Mouse (Mus musculus) CH12.LX (cell line): ENCODE measurements around the gene Aldh5a1. TPM values are rescaled to one million over a fixed set of nuclear protein-coding genes. Genes with fewer than 3 reads are reported as not detected.

ENCODE experiments used
- DNase-seq: peaks from one replicate; pipeline ENCODE4 v3.0.0-alpha.2; 2013; ENCODE audit errors: extremely low read depth
- H3K27ac ChIP-seq: 2 replicates; pipeline ENCODE4 v1.5.1; 2012; ENCODE audit warnings: low read depth, mild to moderate bottlenecking, control low read depth, moderate library complexity; ENCODE audit not compliant: insufficient read depth
- H3K27me3 ChIP-seq: replicated peaks from 2 replicates; pipeline ENCODE3; 2012; ENCODE audit warnings: inconsistent platforms
- H3K36me3 ChIP-seq, 2 experiments: replicated peaks in 1 of 2; 2 replicates each; pipeline versions ENCODE3 to v1.6.1; 2012; ENCODE audit warnings: inconsistent platforms in 1 of 2, low read length in 1 of 2, mild to moderate bottlenecking in 1 of 2, mixed read lengths in 1 of 2, moderate library complexity in 1 of 2; ENCODE audit not compliant: control insufficient read depth in 1 of 2, insufficient read depth in 1 of 2
- H3K4me1 ChIP-seq, 2 experiments: 2 replicates each; pipeline ENCODE4 v1.6.1; 2012; ENCODE audit warnings: inconsistent platforms in 1 of 2, moderate library complexity in 1 of 2; ENCODE audit not compliant: insufficient read depth in 2 of 2, control insufficient read depth in 1 of 2
- H3K4me2 ChIP-seq: 2 replicates; pipeline ENCODE4 v1.6.1; 2012; ENCODE audit warnings: low read depth, mild to moderate bottlenecking, control low read depth; ENCODE audit not compliant: poor library complexity, insufficient read depth, severe bottlenecking
- H3K4me3 ChIP-seq, 3 experiments: fragments of 150-350 bp in 1 of 3; sonication (generic) in 1 of 3; replicated peaks in 1 of 3; 2 replicates each; pipeline versions ENCODE3 to v1.5.1; 2011 to 2012; ENCODE audit warnings: low read depth in 2 of 3, low read length in 2 of 3, mild to moderate bottlenecking in 2 of 3, moderate library complexity in 2 of 3, control low read depth in 1 of 3, improper control_type of control experiment in 1 of 3, inconsistent platforms in 1 of 3, mixed read lengths in 1 of 3; ENCODE audit not compliant: poor library complexity in 1 of 3
- H3K79me2 ChIP-seq: replicated peaks from 2 replicates; pipeline ENCODE4 v1.6.1; 2012; ENCODE audit warnings: mild to moderate bottlenecking, moderate library complexity; ENCODE audit not compliant: control insufficient read depth, poor library complexity, insufficient read depth, severe bottlenecking; ENCODE audit errors: extremely low read depth
- H3K9ac ChIP-seq: 2 replicates; pipeline ENCODE4 v1.6.1; 2012; ENCODE audit warnings: low read depth, mild to moderate bottlenecking, control low read depth, moderate library complexity; ENCODE audit not compliant: insufficient read depth
- H3K9me3 ChIP-seq: replicated peaks from 2 replicates; pipeline ENCODE3; 2012; ENCODE audit warnings: low read length, inconsistent platforms, mixed read lengths
- E2F4 ChIP-seq: IDR thresholded peaks from 2 replicates; pipeline ENCODE4 v1.6.1; 2011; ENCODE audit warnings: low read depth, low read length, improper control_type of control experiment; ENCODE audit not compliant: insufficient replicate concordance
- ELF1 ChIP-seq: IDR thresholded peaks from 2 replicates; pipeline ENCODE4 v1.6.1; 2014; ENCODE audit warnings: low read depth, mild to moderate bottlenecking, inconsistent platforms, low read length, improper control_type of control experiment
- GABPA ChIP-seq: IDR thresholded peaks from 2 replicates; pipeline ENCODE4 v1.6.1; 2012; ENCODE audit warnings: low read depth, low read length, improper control_type of control experiment, inconsistent platforms; ENCODE audit not compliant: insufficient replicate concordance
- HCFC1 ChIP-seq: IDR thresholded peaks from 2 replicates; pipeline ENCODE4 v1.6.1; 2012; ENCODE audit warnings: low read depth, mild to moderate bottlenecking, inconsistent platforms, low read length, improper control_type of control experiment
- IRF4 ChIP-seq: IDR thresholded peaks from 2 replicates; pipeline ENCODE4 v1.6.1; 2014; ENCODE audit warnings: low read depth, mild to moderate bottlenecking, inconsistent platforms, low read length, improper control_type of control experiment
- JUN ChIP-seq: IDR thresholded peaks from 2 replicates; pipeline ENCODE4 v1.6.1; 2011; ENCODE audit warnings: low read depth, mild to moderate bottlenecking, low read length, improper control_type of control experiment, moderate library complexity; ENCODE audit not compliant: insufficient read depth
- KAT2A ChIP-seq: IDR thresholded peaks from 2 replicates; pipeline ENCODE4 v1.6.1; 2012; ENCODE audit warnings: low read length, improper control_type of control experiment, inconsistent platforms; ENCODE audit not compliant: insufficient replicate concordance
- PAX5 ChIP-seq: IDR thresholded peaks from 2 replicates; pipeline ENCODE4 v1.6.1; 2012; ENCODE audit warnings: low read length, inconsistent platforms, mixed read lengths
- RAD21 ChIP-seq: IDR thresholded peaks from 2 replicates; pipeline ENCODE4 v1.6.1; 2011; ENCODE audit warnings: low read depth, mild to moderate bottlenecking, low read length, improper control_type of control experiment, moderate library complexity
- SIN3A ChIP-seq: IDR thresholded peaks from 2 replicates; pipeline ENCODE4 v1.6.1; 2012; ENCODE audit warnings: low read length, improper control_type of control experiment, inconsistent platforms
- TBP ChIP-seq: conservative IDR thresholded peaks from 2 replicates; pipeline ENCODE4 v1.6.1; 2011; ENCODE audit warnings: low read depth, low read length, improper control_type of control experiment
- TCF12 ChIP-seq: IDR thresholded peaks from 2 replicates; pipeline ENCODE4 v1.6.1; 2014; ENCODE audit warnings: low read depth, mild to moderate bottlenecking, inconsistent platforms, low read length, improper control_type of control experiment
- UBTF ChIP-seq: IDR thresholded peaks from 2 replicates; pipeline ENCODE4 v1.6.1; 2012; ENCODE audit warnings: low read depth, mild to moderate bottlenecking, inconsistent platforms, low read length, improper control_type of control experiment, moderate library complexity
- USF2 ChIP-seq: conservative IDR thresholded peaks from 2 replicates; pipeline ENCODE4 v1.6.1; 2011; ENCODE audit warnings: low read depth, low read length, improper control_type of control experiment
- ZC3H11A ChIP-seq: IDR thresholded peaks from 2 replicates; pipeline ENCODE4 v1.6.1; 2012; ENCODE audit warnings: low read depth, mild to moderate bottlenecking, inconsistent platforms, low read length, improper control_type of control experiment
- dilution Hi-C: fragments of 300-500 bp; cut with MboI; formaldehyde crosslinking; loops from 2 replicates; pipeline ENCODE4 v1.14.3; 2020; ENCODE audit warnings: low sequenced_read_pairs; ENCODE audit not compliant: extremely low pct_unique_long_range_greater_than_20kb, extremely low pct_ligation_motif_present
- in situ Hi-C: fragments of 300-500 bp; cut with MboI; formaldehyde crosslinking; loops from 3 replicates; pipeline ENCODE4 v1.14.3; 2019; ENCODE audit warnings: low sequenced_read_pairs, low pct_ligation_motif_present, low pct_unique_long_range_greater_than_20kb, mixed read lengths
- polyA plus RNA-seq: library from polyadenylated mRNA; unstranded; fragments of >175 nt; gene quantifications from 2 replicates; pipeline ENCODE4 v1.2.1, GENCODE M21; 2012; ENCODE audit warnings: low read depth; ENCODE audit not compliant: insufficient read length
- total RNA-seq, 2 experiments: library from RNA; depleted of rRNA; stranded (reverse); fragments of 300-350 nt in 1 of 2; fragments of >200 nt in 1 of 2; gene quantifications; 2 replicates each; pipeline ENCODE4 v1.2.3; 2012 to 2014

The Aldh5a1 gene
- total and polyA plus RNA-seq, 3 experiments = 0.36 to 2.4 (median 1.3) TPM

DNA sequence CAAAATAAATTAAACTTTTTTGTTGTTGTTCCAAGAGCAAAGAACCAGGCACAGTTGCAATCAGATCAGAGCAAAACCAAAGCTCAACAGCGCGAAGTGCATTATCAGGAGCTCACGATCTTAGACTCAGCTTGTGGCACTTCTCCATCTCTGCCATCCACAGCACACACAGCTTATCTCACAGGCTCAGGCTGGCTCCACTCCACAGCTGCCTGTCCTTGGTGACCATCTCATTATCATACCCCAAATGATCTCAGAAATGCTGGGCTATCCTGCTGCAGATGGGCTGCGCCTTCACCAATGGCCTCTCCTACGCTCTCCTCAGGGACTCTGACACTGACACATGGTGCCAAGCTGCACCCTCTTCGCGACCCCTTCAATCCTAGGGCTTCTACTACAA, 4.3 kb downstream of the Aldh5a1 start:
- no peak for DNase-seq
- Histone ChIP-seq H3K27me3 (peaks cover 11% of the 10 kb centered on the region), H3K36me3 (no peaks in the 10 kb centered on the region), H3K4me1 (peaks cover 0 to 5% of the 10 kb centered on the region in 2 experiments; a peak in 2 of 4 replicates), H3K9me3 (no peaks in the 10 kb centered on the region), H3K9ac (no peak overlapping the region), H3K27ac (no peak overlapping the region), H3K79me2 (no peaks in the 10 kb centered on the region; the same call in 1 of the 2 replicates), H3K4me3 (no peak overlapping the region), H3K4me2 (no peak overlapping the region)
- TF ChIP-seq KAT2A (no peak), HCFC1 (no peak), ZC3H11A (no peak), PAX5 (no peak), JUN (no peak), GABPA (no peak), E2F4 (no peak), UBTF (no peak), USF2 (no peak), SIN3A (no peak)
- dilution Hi-C loops = no loop called here
- in situ Hi-C loops = no loop called here

DNA sequence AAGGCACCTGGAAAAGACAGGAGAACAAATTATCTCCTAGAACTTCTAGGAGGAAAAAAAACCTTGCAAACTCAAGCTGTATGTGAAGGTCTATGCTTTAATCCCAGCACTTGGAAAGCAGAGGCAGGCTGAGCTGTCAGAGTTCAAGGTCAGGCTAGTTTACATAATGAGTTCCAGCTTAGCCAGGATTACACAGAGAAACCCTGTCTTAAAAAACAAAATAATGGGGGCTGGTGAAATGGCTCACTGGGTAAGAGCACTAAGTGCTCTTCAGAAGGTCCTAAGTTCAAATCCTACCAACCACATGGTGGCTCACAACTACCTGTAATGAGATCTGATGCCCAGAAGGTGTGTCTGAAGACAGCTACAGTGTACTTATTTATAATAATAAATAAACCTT, 6.9 kb downstream of the Aldh5a1 start:
- H3K79me2 ChIP-seq = no peaks in the 10 kb centered on the region
- no peaks in the 10 kb centered on the region for H3K4me1 ChIP-seq
- H3K4me2 ChIP-seq = no peak overlapping the region
- in situ Hi-C loops (no loop called here), dilution Hi-C loops (no loop called here)
- DNase-seq = no peak
- H3K27me3 ChIP-seq = no peaks in the 10 kb centered on the region
- H3K9me3 ChIP-seq = no peaks in the 10 kb centered on the region
- no peak overlapping the region for H3K27ac ChIP-seq
- H3K36me3 ChIP-seq = no peaks in the 10 kb centered on the region
- H3K4me3 ChIP-seq = no peak overlapping the region
- TF ChIP-seq GABPA = no peak
- no peak for TF ChIP-seq ELF1
- no peak for TF ChIP-seq TCF12
- no peak for TF ChIP-seq IRF4
- no peak for TF ChIP-seq RAD21
- 0 out of 2 replicates have a peak, but pooled peaks have one; percentile 16 for TF ChIP-seq TBP
- H3K9ac ChIP-seq = no peak overlapping the region
